Mouse (Mus musculus) small intestine, adult 2 months (tissue): ENCODE data around the gene Wbp1l. TPM values are rescaled to one million over a fixed set of nuclear protein-coding genes. Genes with fewer than 3 reads are reported as not detected.

ENCODE experiments used
- H3K27ac ChIP-seq: fragments of 200-500 bp; 2 replicates; pipeline ENCODE4 v1.5.1; 2012; ENCODE audit warnings: low read depth, low read length, control low read depth, inconsistent platforms; ENCODE audit not compliant: insufficient read depth
- H3K27me3 ChIP-seq: fragments of 200-500 bp; 2 replicates; pipeline ENCODE4 v1.6.1; 2012; ENCODE audit warnings: mild to moderate bottlenecking, moderate library complexity, low read length, inconsistent platforms; ENCODE audit not compliant: control insufficient read depth, insufficient read depth
- H3K36me3 ChIP-seq: fragments of 200-500 bp; 2 replicates; pipeline ENCODE4 v1.6.1; 2012; ENCODE audit warnings: mild to moderate bottlenecking, low read length, control low read depth, inconsistent platforms; ENCODE audit not compliant: control insufficient read depth, insufficient read depth
- H3K4me1 ChIP-seq: fragments of 200-500 bp; 2 replicates; pipeline ENCODE4 v1.6.1; 2012; ENCODE audit warnings: low read length, inconsistent platforms, mixed read lengths; ENCODE audit not compliant: control insufficient read depth, insufficient read depth, insufficient read length
- H3K4me3 ChIP-seq: fragments of 200-500 bp; 2 replicates; pipeline ENCODE4 v1.5.1; 2012; ENCODE audit warnings: low read depth, mild to moderate bottlenecking, control low read depth, inconsistent platforms, low read length, moderate library complexity
- CTCF ChIP-seq: fragments of 200-500 bp; IDR thresholded peaks from 2 replicates; pipeline ENCODE4 v1.5.1; 2012; ENCODE audit warnings: low read depth, mild to moderate bottlenecking, control low read depth, inconsistent platforms, low read length, moderate library complexity, mixed read lengths; ENCODE audit not compliant: insufficient replicate concordance, insufficient read length; ENCODE audit errors: extremely low read depth
- POLR2A ChIP-seq: fragments of 200-500 bp; IDR thresholded peaks from 2 replicates; pipeline ENCODE4 v1.6.1; 2012; ENCODE audit warnings: low read depth, mild to moderate bottlenecking, control low read depth, inconsistent platforms, low read length, moderate library complexity
- WGBS: fragments of 180-500 bp; shearing (Covaris S2); methylation state at CpG from one replicate; pipeline ENCODE4 v1.1.7; 2018; 5-methylcytosine and 5-hydroxymethylcytosine counted together
- polyA plus RNA-seq: library from polyadenylated mRNA; depleted of rRNA; stranded (reverse); fragments of >200 nt; gene quantifications from 2 replicates; pipeline ENCODE4 v1.2.3, GENCODE M21; 2012

The Wbp1l gene
- polyA plus RNA-seq, 1 experiment = 42.4 TPM

GRCm38 (mm10) chr19:46667300-46667699, 68.4 kb downstream of the Wbp1l start:
- TF ChIP-seq POLR2A = no peak
- TF ChIP-seq CTCF = no peak

GRCm38 (mm10) chr19:46668263-46668662, 69.4 kb downstream of the Wbp1l start:
- 80% methylated on average over 10 of the region's 10 CpGs for WGBS
- H3K27ac ChIP-seq = no peak overlapping the region
- no peaks in the 10 kb centered on the region for H3K27me3 ChIP-seq
- H3K36me3 ChIP-seq = no peaks in the 10 kb centered on the region
- H3K4me3 ChIP-seq = no peak overlapping the region
- TF ChIP-seq CTCF = no peak
- no peak for TF ChIP-seq POLR2A
- peaks cover 4% of the 10 kb centered on the region; the same call in 1 of the 2 replicates for H3K4me1 ChIP-seq

More at GRCm38 (mm10) chr19:46667300-46667699, 68.4 kb downstream of the Wbp1l start:
- 50% methylated on average over 11 of the region's 11 CpGs for WGBS
- Histone ChIP-seq H3K4me1 (no peaks in the 10 kb centered on the region; the same call in 1 of the 2 replicates), H3K27ac (no peak overlapping the region), H3K36me3 (no peaks in the 10 kb centered on the region), H3K4me3 (no peak overlapping the region), H3K27me3 (no peaks in the 10 kb centered on the region)

GRCm38 (mm10) chr19:46669802-46670201, 70.9 kb downstream of the Wbp1l start:
- WGBS = 56% methylated on average over 5 of the region's 5 CpGs
- H3K4me3 ChIP-seq = no peak overlapping the region
- H3K4me1 ChIP-seq = peaks cover 7% of the 10 kb centered on the region; the same call in 1 of the 2 replicates
- no peak overlapping the region for H3K27ac ChIP-seq
- H3K27me3 ChIP-seq = no peaks in the 10 kb centered on the region
- H3K36me3 ChIP-seq = no peaks in the 10 kb centered on the region
- no peak for TF ChIP-seq POLR2A
- TF ChIP-seq CTCF = no peak

DNA sequence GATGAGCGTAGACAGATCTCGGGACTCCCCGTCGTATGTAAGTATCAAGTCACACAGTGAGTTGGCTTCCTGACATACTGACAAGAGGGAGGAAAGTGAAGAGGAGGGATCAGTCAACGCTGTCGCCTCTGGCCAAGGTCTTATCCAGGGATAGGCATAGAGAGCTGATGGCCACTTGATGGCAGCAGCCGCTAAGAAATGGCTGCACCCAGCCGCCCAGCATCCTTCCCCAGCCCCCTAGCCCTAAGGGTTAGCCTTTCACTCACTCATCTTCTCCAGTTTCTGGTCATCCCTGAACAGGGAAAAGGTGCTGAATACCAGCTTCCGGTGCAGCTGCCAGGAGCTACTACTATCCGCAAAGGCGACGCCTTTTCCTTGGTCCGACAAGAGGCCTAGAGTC, 71.8 kb downstream of the Wbp1l start:
- Histone ChIP-seq H3K36me3 (no peaks in the 10 kb centered on the region), H3K27ac (no peak overlapping the region), H3K4me3 (no peak overlapping the region), H3K4me1 (peaks cover 7% of the 10 kb centered on the region; the same call in 1 of the 2 replicates), H3K27me3 (no peaks in the 10 kb centered on the region)
- 36% methylated on average over 13 of the region's 13 CpGs for WGBS
- TF ChIP-seq POLR2A (no peak), CTCF (peak; percentile 92)

DNA sequence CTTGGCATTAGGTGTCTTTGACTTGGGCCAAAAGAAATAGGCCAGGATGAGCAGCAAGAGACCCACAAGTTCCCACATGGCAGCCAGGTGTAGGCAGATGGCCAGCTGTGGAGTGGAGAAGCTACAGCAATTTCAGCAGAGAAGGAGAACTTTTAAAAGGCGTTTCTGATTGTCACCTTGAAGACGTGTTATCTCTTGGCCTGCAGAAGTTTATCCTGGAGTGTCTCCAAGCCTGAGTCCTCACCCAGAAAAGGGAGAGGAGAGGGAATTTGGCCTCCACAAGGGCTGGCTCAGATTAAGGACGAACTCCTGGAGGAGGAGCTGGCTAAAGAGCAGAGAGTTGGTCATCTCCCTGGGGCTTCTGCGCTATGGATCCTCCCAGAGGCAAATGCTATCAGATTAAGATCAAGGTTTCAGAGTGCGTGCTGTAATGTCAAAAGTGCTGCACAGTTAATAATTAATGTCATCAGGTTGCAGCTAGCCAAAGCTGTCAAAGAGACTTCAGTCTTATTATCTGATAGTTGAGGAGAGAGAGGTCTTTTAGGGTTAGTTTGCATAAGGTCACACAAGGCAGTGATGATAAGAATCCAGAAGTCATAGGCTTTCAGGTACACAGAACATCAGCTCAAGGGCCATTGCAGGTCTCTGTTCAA, 74.0 kb downstream of the Wbp1l start, which contains the start of gene Cyp17a1:
Cyp17a1 (minus strand) TSS at position 407 of the 653 bp plus-strand sequence.
- TF ChIP-seq CTCF = no peak
- no peak for TF ChIP-seq POLR2A
- Histone ChIP-seq H3K36me3 (no peaks in the 10 kb centered on the region), H3K27me3 (no peaks in the 10 kb centered on the region), H3K4me3 (no peak within 1 kb of the TSS), H3K27ac (0 out of 2 replicates have a peak within 1 kb of the TSS, but pooled peaks have one; percentile 30), H3K4me1 (peaks cover 7% of the 10 kb centered on the region; the same call in 1 of the 2 replicates)
- WGBS = 22% methylated on average over 5 of the region's 5 CpGs

DNA sequence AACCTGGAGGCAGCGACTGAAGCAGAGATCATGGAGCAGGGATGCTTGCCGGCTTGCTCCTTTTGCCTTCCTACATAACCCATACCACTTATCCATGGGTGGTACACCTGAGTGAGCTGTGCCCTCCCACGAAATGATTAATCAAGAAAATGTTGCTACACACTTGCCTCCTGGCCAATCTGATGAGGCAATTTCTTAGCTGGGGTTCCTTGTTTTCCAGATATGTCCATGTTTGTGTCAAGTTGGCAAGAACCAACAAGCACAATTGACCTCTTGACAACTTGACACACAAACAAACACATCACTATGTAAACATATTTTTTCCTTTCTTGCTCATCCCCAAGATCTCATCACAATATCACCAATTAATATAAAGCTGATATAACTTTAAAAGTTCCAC, 76.8 kb downstream of the Wbp1l start:
- no peaks in the 10 kb centered on the region for H3K36me3 ChIP-seq
- no peak overlapping the region for H3K4me3 ChIP-seq
- no peaks in the 10 kb centered on the region for H3K27me3 ChIP-seq
- WGBS = 92% methylated on average over 3 of the region's 3 CpGs
- H3K27ac ChIP-seq = no peak overlapping the region
- peaks cover 12% of the 10 kb centered on the region; the same call in 1 of the 2 replicates for H3K4me1 ChIP-seq
- TF ChIP-seq CTCF (no peak), POLR2A (no peak)

DNA sequence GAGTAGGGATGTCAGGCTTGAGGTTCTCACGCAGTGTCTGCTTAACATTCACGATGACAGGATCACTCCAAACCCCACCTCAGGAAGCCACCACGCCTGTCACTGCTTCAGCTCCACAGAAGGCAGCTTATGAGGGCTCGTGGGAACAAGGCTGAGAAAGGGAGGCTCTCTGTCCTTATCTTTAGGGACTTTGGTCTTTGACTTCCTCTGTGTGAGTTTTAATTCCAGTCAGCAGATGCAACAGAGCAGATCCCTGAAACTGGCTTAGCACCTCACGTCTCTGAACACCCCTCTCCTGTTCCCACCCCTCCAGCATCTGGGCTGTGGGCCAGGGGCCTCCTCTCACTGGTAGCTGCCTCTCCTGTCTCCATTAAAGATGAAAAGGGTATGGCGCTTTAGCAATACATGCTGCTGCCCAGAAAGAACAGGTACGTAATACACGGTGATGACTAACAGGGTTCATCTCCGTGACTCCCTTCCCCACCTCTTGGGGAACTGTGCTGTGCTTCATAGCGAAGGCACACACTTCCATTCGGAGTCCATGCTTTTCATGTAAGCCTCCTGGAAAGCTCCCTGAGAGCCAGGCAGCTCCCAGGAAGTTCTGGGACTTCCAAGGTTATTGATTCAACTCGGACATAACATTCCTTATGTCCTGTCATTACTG, 81.0 kb downstream of the Wbp1l start:
- TF ChIP-seq CTCF = no peak
- peak; percentile 8; the same call in 1 of the 2 replicates for TF ChIP-seq POLR2A
- Histone ChIP-seq H3K4me3 (peak overlapping the region; percentile 58), H3K4me1 (peaks cover 6% of the 10 kb centered on the region; the same call in 1 of the 2 replicates), H3K36me3 (no peaks in the 10 kb centered on the region), H3K27ac (peak overlapping the region; percentile 90), H3K27me3 (no peaks in the 10 kb centered on the region)
- 17% methylated on average over 12 of the region's 12 CpGs for whole genome bisulfite sequencing
